Mouse (Mus musculus) mouse embryonic stem cell (cell line): Measurements from ENCODE around the gene Plcg2.

ENCODE experiments used
- in situ Hi-C, 2 experiments: fragments of 300-500 bp; cut with MboI; formaldehyde crosslinking; loops; 1 replicate in 1 of 2; 3 replicates in 1 of 2; pipeline ENCODE4 v1.14.3; 2019 to 2020; ENCODE audit warnings: low sequenced_read_pairs in 2 of 2, low pct_unique_long_range_greater_than_20kb in 1 of 2, mixed read lengths in 1 of 2; ENCODE audit not compliant: unreplicated experiment in 1 of 2

Gene Plcg2

DNA sequence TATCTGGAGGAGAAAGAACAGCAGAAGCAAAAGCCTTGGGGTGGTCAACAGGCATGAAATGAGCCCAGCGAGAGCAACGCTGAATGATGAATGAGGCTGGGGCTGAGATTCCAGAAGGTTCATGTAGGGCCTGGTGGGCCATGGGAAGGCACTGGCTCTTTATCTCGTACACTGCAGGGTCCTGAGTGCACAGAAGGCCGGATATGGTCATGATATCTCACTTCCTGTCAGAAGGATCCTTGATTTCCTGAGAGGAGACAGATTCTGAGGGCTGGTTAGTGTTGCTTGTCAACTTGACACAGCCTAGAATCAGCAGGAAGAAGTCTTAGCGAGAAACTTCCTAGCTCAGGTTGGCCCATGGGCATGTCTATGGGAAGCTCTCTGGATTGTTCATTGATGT is 98.7 kb downstream of the Plcg2 start:
- in situ Hi-C loops, result no loop called here

DNA sequence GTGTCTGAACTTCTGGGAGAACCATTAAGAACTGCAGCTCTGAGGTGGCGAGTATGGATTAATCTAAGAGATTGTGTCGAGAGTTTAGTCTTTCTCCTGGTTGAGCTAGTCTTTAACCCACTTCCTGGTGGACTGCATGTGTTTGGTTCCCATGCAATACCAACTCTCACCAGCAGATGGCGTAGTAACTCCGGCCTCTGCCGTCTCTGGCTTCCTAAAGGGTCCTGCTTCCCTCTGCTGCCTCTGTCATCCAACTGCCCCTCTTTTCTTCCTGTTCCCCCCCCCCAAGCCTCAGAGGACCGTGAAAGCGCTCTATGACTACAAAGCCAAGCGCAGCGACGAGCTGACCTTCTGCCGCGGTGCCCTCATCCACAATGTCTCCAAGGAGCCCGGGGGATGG is 102.7 kb downstream of the Plcg2 start:
- in situ Hi-C loops, result no loop called here

DNA sequence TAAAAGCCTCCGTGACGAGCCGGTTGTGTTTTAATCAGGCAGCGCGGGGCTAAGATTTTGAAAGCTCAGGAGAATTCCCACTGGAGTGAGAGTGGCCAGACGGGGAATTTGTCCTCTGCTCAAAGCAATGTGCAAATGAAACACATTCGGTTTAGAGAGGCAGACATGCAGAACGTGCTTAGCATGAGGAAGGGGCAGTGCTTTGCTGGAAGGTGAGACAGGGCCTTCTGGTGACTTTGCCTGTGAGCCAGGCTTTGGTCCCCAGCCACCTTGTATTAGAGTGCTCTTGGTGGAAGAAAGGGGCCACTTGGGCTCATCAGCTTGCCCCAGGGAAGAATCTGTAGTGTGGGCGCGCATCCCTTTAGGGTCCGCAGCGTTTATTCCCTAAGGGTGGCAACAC is 106.0 kb downstream of the Plcg2 start:
- in situ Hi-C loops, result no loop called here

DNA sequence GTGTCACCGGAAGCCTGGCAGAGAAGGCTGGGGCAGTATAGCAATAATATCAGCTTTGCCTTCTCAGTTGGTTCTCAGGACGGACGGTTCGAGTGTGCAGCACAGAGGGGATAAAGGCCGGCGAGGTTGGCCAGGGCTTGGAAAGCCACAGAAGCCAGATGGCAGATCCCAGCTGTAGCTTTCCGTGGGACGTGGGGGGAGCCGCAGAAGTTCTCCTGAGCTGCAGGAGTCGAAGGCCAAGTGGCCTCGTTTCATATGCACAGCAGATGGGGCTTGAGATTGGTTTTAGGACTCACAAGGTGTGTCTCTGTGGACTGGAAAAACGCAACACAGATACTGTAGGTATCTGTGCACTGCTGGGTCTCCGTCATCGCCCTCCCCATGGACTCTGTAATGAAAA is 106.6 kb downstream of the Plcg2 start:
- in situ Hi-C loops, result no loop called here

DNA sequence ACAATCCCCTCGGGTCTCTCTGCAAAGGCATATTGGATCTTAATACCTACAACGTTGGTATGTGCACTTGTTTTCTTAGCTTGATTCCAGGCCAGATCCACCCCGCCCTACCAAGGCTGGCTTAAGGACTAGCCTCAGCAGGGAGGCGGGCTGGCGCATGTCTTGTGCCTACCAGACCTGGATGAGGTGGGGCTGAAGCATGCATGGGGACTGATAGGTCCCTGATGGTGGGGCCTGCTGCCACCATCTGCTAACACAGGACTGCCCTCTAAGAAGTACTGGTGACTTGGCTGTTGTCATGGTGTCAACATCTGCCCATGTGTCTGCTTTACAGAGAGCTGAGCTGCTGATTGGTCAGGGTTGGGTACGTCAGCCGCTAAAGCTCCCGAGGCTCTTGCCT is 107.1 kb downstream of the Plcg2 start:
- in situ Hi-C loops, result no loop called here

DNA sequence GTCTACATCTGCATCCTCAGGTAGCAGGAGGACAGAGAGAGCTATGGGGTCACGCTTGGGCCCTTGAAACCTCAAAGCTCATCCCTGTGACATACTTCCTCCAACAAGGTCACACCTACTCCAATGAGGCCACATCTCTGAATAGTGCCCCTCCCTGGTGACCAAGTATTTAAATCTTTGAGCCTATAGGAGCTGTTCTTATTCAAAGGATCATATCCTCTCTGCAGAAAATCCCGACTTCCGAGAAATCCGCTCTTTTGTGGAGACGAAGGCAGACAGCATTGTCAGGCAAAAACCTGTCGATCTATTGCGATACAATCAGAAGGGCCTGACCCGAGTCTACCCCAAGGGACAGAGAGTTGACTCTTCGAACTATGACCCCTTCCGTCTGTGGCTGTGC is 112.4 kb downstream of the Plcg2 start:
- in situ Hi-C loops, result no loop called here

DNA sequence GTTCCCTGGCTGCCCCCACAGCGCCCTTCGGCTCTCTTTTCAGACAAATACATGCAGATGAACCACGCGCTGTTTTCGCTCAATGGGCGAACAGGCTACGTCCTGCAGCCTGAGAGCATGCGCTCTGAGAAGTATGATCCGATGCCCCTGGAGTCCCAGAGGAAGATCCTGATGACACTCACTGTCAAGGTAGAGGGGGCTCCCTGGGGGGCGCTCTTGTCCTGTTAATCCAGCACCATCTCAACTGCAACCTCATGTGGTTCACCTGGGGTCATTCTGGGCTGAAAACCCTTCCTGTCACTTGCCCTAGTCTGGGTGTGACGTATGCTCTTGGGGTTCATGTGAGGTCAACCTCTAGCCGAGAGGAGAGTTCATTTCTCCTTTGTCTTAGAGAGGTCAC is 114.8 kb downstream of the Plcg2 start:
- in situ Hi-C loops, result no loop called here

DNA sequence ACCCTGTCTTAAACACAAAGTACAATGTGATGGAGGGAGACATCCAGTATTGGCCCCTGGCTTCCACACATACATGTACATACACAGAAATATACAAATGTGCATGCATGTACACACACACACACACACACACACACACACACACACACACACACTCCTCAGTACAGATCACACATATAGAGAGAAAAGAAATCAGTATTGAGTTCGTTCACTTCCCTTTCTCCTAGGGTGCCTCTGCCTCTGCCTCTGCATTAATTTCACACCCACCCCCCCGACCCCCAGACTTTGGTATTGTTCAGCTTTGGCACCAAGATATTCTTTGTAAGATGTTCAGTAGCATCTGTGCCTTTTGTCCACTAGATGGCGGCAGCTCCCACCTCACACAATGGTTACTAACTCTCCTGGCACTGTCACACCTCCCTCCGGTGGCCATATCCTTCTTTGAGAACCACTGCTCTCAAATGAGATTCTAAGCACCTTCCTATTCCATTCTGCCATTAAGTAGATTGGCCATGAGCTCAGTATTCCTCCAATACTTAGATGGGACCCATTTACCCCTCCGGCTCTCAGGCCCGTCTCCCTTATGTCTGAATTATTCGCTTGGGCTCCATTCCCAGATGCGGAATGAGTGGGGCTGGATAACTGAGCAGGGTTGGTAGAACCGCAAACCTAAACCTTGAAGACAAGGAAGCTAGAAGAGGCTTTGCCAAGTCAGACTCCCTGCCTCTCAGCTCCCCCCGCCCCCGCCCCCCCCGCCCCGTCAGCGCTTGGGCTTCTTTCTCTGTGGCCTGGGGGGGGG is 128.1 kb downstream of the Plcg2 start:
- in situ Hi-C loops, result loop anchor here in 1 of 2 experiments (25.0 kb wide), 1 partner anchor 236 kb away; no protein-coding TSS in a partner anchor

DNA sequence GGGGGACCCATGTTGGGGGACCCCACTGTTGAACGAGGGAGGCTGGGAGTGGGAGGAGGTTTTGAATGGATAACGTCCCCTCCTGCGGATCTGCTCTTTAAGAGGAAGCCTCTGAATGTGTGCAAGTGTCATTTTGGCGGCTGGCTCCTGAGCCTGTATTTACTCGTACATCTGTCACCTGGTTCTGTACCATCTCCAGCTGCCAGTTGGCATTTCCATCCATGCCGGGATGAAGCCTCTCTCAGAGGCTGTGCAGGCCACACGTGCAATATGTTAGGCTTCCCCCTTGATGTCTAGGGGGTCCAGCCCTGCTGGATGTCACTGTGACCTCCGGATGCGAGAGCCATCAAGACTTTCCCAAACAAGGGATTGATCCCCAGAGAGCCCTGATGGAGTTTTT is 129.0 kb downstream of the Plcg2 start:
- in situ Hi-C loops, result loop anchor here in 1 of 2 experiments (25.0 kb wide), 1 partner anchor 235 kb away; no protein-coding TSS in a partner anchor

DNA sequence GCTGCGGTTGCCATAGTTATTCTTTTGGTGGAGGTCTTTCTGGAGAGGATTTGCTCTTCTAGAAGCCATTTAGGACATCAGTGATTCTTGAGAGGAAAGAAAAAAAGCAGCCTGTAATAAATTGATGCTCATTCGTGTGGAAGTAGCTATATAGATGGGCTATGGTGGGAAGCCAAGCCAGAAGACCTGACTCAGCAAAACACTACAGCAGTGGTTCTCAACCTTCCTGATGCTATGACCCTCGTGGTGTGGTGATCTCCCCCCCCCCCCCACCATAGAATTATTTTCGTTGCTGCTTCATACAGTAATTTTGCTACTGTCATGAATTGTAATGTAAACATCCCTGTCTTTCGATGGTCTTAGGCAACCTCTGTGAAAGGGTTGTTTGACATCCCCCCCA is 134.4 kb downstream of the Plcg2 start:
- in situ Hi-C loops, result loop anchor here in 1 of 2 experiments (25.0 kb wide), 1 partner anchor 230 kb away; no protein-coding TSS in a partner anchor

DNA sequence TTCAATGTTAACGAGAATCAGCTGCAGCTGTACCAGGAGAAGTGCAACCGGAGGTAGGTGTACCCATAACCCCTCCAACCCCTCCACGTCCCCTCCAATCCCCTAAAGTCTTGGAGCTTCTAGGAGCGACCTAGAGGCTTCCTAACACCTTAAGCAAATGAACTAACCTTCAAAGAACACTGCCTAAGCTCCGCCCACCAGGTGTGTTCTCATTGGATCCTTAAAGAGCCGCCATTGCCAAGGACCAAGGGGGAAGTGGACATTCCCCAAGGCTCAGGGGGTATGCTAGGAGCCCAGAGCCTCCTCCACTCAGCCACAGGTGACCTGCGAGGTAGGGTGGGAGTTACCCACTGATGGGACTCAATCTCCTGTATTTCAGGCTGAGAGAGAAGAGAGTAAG is 136.3 kb downstream of the Plcg2 start:
- in situ Hi-C loops, result loop anchor here in 1 of 2 experiments (25.0 kb wide), 1 partner anchor 228 kb away; no protein-coding TSS in a partner anchor

DNA sequence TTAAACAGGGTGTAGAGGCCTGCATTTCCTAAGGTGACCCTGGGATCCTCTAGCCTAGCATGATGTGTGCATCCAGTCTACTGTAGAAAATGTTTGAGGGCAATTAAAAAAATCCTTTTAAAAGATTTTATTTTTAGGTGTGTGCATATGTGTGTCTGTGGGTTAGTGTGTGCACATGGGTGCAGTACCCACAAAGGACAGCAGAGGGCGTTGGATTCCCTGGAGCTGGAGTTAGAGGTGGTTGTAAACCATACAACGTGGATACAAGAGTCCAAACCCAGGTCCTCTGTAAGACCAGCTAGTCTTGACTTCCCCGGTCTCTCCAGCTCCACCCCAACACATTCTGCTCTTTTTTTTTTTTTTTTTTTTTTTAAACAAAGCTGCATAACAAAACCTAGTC is 139.4 kb downstream of the Plcg2 start:
- in situ Hi-C loops, result loop anchor here in 1 of 2 experiments (25.0 kb wide), 1 partner anchor 225 kb away; no protein-coding TSS in a partner anchor

DNA sequence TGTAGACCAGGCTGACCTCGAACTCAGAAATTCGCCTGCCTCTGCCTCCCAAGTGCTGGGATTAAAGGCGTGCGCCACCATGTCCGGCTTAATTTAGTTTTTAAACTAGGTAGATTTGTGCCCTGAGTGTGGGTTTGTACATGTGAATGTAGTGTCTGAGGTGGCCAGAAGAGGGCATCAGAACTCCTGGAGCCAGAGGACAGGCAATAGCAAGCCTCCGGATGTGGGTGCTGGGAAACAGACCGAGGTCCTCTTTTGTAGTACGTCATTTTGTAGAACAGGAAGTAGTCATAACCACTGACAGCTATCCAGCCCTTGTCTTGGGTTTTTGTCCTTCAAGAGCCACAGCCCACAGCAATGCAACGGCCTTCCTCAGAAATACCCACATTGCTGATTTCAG is 141.5 kb downstream of the Plcg2 start:
- in situ Hi-C loops, result loop anchor here in 1 of 2 experiments (25.0 kb wide), 1 partner anchor 223 kb away; no protein-coding TSS in a partner anchor

DNA sequence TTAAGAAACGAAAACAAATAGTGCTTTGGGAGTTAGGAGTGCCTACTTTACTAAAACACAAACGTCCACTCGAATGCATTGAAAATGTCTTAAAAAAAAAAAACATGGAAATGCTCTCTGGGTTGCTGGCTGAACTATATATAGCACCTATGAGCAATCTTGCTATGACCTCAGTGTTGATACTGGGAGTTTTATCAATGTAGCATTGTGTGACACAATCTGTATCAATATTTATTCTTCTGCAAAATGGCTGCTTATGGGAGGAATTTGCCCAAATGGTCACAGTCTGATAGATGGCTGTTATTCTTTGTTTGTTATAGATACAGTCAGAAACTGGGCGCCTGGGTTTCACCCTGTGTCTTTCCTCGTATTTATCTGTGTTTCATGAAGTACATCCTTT is 147.4 kb downstream of the Plcg2 start:
- in situ Hi-C loops, result loop anchor here in 1 of 2 experiments (25.0 kb wide), 1 partner anchor 217 kb away; no protein-coding TSS in a partner anchor

DNA sequence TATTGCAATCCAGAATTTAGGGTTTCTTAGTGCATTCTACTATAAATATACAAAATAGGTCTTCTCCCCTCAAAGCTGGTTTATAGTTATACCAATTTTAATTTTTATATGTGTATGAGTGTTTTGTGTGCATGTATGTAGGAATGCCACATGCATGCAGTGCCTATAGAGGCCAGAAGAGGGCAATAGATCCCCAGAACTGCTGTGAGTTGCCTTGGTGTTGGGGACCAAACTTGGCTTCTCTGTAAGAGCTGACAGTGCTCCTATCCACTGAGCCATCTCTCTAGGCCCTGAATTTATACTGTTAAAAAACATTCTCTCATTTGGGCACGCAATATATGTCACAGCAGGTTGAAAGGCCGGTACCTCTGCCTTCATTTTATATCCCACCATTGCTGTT is 147.9 kb downstream of the Plcg2 start:
- in situ Hi-C loops, result loop anchor here in 1 of 2 experiments (25.0 kb wide), 1 partner anchor 216 kb away; no protein-coding TSS in a partner anchor

DNA sequence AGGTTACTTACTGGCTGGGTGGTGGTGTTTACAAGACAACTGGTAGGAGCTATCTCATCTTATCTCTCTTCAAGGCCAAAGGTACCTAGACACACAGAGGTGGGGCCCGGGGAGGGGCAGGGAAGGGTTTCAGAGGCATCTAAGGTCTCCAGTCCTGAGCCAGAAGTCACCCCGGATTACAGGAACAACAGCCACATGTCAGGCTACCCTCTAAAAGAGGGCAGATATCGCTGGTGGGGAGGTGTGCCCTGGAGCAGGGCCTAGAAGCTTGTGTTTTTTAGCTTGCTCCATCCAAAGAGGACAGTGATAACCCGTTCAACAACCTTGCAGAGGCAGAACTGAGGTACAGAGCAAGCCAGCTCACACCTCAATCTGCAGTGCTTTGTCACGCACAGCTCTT is 148.3 kb downstream of the Plcg2 start:
- in situ Hi-C loops, result loop anchor here in 1 of 2 experiments (25.0 kb wide), 1 partner anchor 216 kb away; no protein-coding TSS in a partner anchor

DNA sequence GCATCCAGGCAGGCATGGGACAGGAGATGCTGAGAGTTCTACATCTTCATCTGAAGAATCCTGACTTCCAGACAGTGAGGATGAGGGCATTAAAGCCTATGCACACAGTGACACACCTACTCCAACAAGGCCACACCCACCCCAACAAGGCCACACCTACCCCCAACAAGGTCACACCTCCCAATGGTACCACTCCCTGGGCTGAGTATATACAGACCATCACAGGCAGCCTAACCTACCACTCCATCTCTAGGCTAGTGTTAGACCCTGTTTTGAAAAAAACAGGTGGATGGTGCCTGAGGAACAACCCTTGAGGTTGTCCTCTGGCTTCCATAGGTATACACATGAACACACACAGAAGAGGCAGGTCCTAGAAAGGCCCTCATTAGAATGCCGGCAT is 154.2 kb downstream of the Plcg2 start:
- in situ Hi-C loops, result no loop called here

DNA sequence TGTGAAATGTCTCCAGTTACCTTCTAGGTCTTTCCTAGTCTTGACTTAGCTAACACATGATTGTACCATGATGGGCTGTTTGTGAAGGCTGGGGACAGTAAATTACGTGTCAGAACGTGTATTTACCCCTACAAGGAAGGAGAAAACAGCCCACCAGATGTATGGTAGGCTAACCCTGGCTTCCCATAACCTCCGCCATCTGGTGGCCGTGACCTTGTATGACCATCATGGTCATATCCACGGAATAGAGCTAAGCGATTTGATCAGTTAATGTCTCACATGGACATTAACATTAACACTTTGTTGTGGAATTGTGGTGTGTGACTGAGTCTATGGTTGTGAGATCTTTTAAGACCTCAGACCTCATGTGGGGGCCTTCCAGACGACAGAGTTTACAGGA is 160.9 kb downstream of the Plcg2 start:
- in situ Hi-C loops, result no loop called here

DNA sequence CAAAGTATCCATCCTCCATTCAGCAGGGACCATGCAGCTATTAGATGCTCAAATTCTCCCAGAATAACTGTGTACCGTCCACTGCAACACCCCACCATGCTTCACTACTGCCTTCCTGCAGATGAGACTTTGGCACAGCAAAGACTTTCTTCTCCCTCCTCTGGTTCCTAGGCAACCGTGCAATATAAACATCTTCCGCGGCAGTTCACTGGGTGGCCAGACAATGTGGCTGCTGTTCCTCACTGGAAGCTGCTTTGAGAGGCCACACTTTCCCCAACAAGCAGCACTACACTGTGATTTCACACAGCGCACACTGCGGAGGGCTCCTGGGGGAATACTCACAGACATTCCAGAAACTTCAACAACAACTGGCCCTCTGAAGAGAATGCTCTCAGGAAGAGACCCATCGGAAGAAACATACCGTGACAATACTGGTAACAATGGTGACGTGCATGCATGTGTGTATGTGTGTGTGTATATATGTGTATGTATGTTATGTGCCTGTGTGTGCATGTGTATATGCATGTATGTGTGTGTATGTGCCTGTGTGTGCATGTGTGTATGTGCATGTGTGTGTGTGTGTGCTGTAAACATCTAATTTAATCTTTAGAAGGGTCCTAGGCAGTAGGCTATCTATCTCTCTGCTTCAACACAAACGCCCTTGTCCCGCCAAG is 162.4 kb downstream of the Plcg2 start:
- in situ Hi-C loops, result no loop called here
